Mouse (Mus musculus): ENCODE data around the gene Sorcs2. TPM values are rescaled to one million over a fixed set of nuclear protein-coding genes. Genes with fewer than 3 reads are reported as not detected.

Gene Sorcs2
- total RNA-seq (2017), result 0.85 to 4.7 TPM (median 1.4 TPM) in 3 replicates

DNA sequence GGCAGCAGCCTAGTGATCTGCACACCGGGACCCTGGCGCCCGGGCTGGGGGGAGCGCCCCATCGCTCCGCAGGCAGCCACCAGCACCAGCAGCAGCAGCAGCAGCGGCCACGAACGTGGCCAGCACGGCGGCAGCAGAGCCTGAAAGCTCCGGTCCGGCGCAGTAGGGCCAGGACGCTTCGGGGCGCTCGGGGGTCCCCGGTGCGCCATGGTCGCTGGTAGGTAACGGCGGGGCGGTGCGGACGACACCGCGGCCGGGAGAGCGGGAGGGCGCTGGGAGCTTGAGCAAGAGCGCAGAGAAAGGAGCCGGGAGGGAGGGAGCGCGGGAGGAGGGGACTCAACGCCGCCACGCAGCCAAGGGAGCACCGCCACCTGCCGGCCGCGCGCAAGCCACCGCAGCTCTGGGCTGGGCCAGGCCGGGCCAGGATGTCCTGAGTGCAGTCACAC, at the start of gene Sorcs2:
Gene Sorcs2 (minus strand): TSS at position 303 of the 446 bp plus-strand sequence.
- no peak for ATAC-seq (replicated peaks; ENCODE audit: insufficient number of reproducible peaks, low FRiP score, low TSS enrichment, poor library complexity, severe bottlenecking)

DNA sequence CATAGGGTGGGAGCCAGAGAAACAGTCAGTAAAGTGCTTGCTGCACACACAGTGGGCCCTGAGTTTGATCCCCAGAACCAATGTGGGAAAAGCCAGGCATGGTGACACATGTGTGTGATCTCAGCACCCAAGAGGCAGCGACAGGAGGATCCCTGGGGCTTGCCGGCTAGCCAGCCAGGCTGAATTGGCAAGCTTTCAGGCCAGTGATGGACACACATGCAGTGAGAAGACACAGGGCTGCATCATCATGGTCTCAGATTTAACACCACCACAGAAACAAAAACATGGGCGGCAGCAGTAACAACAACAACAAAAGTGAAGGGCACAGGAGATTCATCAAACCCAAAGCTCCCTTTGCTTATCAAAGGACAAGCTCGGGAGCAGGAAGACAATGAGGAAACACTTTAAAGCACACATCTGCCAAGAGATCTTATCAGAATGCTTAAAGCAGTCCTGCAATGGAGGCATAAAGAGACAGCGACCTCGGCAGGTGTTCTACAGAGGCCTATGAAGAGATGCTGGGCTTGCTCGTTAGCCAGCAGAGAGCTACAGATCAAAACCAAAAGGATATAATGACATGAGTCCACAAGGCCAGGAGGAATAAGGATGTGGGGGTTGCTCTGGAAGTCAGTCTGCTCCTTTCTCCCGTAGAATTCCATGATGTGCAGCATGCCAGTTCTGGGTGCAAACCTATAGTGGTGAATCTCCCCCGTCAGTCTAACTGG, 48.4 kb upstream of the Sorcs2 start:
- ATAC-seq (replicated peaks; ENCODE audit: insufficient number of reproducible peaks, low FRiP score, low TSS enrichment, poor library complexity, severe bottlenecking), result no peak

DNA sequence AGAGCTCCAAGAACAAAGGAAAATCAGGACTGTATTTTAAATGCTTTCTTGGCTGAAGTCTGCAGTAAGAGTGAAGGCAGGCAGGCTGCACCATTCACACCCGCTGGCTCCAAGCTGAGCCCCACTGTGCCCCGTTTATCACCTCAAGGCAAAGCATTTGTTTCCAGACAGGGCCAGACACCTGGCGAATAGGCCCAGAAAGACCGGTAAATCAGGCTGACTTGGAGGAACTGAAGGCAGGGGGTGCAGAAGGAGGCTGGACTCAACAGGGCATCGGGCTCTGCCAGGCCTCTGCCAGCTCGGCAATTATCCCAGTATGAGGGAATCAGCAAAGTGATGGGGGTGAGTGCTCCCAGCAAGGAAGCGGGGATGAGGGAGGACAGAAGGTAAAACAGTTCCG, 47.1 kb upstream of the Sorcs2 start:
- ATAC-seq (replicated peaks; ENCODE audit: insufficient number of reproducible peaks, low FRiP score, low TSS enrichment, poor library complexity, severe bottlenecking), result no peak

DNA sequence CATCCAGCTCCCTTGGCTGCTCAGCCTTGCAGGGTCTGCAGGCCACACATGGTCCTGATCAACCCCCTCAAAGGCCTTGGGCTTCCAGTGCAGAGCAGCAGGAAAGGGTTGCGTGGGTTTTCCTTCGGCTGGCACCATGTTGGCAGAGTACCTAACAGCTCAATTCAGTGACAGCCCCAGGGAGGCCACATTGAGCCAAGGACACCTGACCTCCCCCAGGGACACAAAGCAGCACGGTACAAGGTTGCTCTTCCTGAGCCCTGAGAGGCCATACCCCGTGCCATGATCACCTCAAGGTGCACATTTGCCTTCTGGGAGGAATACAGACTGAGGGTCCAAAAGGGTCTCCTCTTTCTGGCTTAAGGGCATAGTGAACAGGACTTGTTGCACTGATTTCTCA, 46.7 kb upstream of the Sorcs2 start:
- ATAC-seq (replicated peaks; ENCODE audit: insufficient number of reproducible peaks, low FRiP score, low TSS enrichment, poor library complexity, severe bottlenecking), result no peak

DNA sequence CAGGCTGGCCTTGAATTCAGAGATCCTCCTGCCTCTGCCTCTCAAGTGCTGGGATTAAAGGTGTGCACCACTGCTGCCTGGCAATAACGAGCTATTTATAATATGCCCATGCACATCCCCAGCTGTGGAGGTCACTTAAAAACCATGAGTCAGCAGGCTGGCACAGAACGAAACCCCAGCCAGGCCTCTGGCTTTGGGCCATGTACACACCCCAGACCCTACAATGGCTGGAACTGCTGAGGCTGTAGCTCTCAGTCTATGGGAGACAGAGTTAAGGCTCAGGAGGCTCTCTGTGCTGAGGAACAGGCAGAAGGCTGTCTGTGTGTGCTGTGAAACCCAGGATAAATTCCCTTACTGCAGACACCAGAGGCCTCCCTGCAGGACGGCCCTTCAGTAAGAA, 42.8 kb upstream of the Sorcs2 start:
- ATAC-seq (replicated peaks; ENCODE audit: insufficient number of reproducible peaks, low FRiP score, low TSS enrichment, poor library complexity, severe bottlenecking), result no peak

DNA sequence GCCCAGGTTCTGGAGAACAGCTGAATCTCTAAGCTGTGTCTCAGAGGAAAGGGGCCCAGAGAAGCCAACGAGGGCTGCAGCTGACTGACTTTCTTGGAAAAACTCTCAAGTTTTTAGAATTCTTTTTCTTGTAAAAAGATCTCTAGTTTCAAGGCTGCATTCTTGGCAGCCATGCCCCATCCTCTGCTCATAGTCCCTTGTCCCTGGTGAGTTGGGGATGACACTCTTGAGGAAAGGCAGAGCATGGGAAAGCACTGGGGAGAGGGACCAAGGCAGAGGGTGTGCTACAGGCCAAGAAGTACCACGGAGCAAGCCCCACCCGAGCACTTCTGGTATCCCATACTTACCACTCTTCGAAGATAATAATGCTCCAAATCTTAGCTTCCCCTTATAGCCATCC, 38.9 kb upstream of the Sorcs2 start:
- no peak for ATAC-seq (replicated peaks; ENCODE audit: insufficient number of reproducible peaks, low FRiP score, low TSS enrichment, poor library complexity, severe bottlenecking)

DNA sequence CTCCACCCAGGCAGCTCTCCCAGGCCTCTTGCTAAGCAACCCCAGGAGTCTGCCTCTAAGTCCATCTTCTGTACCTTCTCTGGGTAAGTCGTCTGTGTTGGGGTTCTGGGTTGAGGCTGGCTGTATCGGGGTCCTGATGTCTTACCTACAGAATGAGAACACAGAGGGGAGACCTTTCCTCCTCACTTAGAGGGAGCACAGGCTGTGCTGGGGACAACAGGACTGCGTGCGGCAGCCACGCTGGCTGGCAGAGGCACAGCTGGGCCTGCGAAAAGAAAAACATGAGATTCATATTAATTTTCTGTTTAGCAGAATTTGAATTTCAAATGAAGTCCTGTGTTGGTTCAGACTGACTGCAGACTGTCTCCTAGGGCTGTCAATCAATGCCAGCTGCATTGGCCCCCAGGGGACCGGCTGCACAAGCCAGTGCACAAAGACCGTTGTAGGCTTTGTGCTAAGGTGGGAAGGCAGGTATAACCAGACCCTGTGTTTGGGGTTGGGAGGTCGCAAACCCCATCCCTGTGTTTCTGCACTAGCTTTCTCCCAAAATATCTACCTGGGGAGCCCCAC, 36.5 kb upstream of the Sorcs2 start:
- ATAC-seq (replicated peaks; ENCODE audit: insufficient number of reproducible peaks, low FRiP score, low TSS enrichment, poor library complexity, severe bottlenecking), result no peak

DNA sequence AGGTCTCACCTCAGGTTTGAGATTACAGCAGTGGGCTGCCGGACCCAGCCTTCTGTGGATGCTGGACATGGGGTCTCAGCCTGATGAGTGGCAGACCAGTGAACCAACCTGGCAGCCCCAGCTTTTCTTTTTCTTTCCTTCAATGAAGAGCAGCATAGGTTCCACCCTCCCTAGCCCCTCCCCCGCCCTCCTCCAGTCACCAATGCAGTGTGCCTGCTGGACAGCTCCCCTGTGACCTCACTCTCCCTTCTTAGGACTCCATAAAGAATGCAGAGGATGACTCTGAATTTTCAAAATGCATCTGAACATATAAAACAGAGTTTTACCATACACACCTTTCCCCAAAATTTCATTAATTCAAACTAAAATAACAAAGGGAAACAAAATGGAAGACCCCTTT, 33.8 kb upstream of the Sorcs2 start:
- ATAC-seq (replicated peaks; ENCODE audit: insufficient number of reproducible peaks, low FRiP score, low TSS enrichment, poor library complexity, severe bottlenecking), result no peak

DNA sequence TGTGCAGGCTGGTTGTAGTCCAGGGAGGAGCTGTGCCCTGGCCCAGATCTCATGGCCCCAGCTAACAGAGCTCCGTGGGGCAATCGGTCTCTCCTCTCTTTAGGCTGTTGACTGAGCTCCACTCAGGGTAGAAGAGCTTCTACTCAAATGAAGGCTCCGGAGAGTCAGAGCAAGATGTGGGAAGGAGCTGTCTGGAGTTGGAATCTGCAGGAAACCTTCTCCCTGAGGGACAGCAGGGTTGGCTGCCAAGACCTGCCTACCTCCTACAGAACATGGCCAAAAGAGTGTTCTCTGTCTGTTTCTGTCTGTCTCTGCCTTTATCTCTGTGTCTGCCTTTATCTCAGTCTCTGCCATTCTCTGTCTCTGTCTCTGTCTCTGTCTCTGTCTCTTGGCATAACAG, 31.6 kb upstream of the Sorcs2 start:
- ATAC-seq (replicated peaks; ENCODE audit: insufficient number of reproducible peaks, low FRiP score, low TSS enrichment, poor library complexity, severe bottlenecking), result no peak

DNA sequence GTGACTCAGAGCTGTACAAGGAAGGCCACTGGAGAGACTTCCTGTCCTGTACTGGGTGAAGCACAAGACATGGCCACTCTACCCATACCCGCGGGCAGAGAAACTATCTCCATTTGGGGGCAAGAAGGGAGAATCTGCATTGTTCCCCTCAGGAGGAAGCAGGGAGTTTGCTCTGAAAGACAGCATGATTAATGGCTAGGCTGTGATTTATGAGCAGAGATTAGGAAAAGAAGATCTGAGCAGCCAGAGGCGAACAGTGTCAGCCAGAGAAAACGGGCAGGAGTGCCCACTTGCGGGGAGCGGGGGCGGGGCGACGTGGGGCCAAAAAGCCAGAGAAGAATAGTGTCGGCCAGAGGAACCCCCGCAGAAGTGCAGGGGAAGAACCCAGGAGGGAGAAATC, 29.9 kb upstream of the Sorcs2 start:
- ATAC-seq (replicated peaks; ENCODE audit: insufficient number of reproducible peaks, low FRiP score, low TSS enrichment, poor library complexity, severe bottlenecking), result no peak

DNA sequence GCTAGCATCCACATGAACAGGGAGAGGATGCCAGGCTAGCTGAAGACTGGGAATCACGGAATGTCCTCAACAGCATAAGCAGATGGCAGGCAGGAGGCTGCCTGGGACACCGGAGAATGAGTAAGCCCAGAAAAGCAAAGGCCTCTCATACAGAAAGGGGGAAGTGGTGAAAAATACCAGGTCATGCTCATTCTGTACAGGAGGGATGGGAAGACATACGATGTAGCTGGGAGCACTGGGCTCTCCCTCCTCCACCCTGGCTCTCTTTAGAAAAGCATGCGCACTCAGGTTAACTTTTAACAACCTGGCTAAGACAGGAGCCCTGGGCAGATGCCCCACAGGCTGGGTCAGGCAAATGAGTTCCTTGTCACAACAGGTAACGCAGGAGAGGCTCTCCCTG, 28.5 kb upstream of the Sorcs2 start:
- no peak for ATAC-seq (replicated peaks; ENCODE audit: insufficient number of reproducible peaks, low FRiP score, low TSS enrichment, poor library complexity, severe bottlenecking)

DNA sequence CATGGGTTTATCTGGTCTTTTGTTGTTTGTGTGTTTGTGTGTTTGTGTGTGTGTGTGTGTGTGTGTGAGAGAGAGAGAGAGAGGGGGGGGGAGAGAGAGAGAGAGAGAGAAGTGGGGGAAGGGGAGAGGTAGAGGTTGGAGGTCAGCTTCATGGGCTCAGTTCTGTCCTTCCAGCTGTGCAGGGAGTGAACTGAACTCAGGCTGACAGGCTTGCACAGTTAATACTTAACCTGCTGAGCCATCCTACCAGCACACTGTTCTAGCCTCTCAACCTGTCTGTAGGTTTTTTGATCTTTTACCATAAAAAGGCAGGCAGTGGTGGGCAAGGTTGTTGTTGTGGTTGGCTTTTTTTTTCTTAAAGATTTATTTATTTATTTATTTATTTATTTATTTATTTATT, 26.7 kb upstream of the Sorcs2 start:
- no peak for ATAC-seq (replicated peaks; ENCODE audit: insufficient number of reproducible peaks, low FRiP score, low TSS enrichment, poor library complexity, severe bottlenecking)

DNA sequence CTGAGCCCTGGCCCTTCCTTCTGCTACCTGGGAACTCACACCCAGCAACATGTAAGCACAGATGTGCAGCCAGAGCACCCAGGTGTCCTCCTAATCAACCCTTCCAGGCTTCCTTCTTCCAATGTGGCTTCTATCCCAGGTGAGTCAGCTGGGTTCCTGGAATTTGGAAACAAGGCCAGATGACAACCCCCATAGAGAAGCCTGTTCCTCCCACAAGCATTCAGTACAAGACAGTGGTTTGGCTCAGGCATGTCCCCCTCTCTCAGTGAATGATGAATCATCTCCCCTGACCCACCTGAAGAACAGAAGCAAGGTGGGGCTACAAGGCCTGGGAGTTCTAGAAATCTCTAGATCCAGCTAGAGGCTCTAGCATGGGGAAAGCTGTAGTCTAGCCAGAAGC, 24.8 kb upstream of the Sorcs2 start:
- ATAC-seq (replicated peaks; ENCODE audit: insufficient number of reproducible peaks, low FRiP score, low TSS enrichment, poor library complexity, severe bottlenecking), result no peak

DNA sequence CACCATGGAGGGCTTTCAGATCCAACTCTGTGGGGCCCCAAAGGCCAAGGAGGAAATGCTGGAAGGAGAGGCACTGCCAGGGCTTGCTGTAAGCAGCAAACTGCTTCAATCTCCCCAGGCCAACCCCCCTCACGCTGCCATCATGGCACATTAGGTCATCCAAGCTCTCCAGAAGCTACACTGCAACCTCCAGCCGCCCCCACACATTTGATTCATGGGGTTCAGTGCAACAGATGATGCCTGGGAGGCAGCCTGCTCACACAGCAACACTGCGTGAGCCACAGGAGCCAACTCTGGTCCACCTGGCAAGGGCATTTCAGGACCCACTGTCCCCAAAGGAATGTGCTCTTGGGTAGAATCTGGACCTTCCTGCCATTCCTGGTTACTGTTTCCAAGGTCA, 21.9 kb upstream of the Sorcs2 start:
- no peak for ATAC-seq (replicated peaks; ENCODE audit: insufficient number of reproducible peaks, low FRiP score, low TSS enrichment, poor library complexity, severe bottlenecking)

DNA sequence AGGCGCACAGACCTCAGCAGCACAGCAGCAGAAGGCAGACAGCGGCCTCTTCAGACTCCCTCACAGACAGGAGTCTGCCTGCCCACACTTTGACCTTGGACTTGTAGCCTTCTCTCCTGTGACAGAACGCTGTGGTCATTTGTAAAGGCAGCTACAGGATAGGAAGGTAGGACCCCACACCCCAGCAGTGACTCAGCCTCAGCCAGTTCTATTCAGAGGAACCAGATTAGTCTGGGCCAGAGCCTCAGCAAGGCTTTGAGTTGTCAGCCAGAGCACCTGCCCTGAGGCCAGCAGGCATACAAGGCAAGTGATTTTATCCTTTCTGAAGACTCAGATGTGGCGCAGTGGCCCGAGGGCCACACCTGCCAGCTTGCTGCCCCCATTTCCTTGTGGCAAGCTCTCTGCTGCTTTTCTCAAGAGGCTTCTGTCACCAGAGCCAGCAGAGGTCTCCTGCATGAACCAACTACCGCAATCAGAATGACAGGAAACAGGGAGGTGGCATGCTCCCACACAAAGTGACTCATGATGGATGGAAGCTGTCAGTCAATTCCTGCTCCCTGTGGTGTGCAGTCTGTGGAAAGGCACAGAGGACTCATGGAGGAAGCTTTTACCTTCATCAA, 16.9 kb upstream of the Sorcs2 start:
- ATAC-seq (replicated peaks; ENCODE audit: insufficient number of reproducible peaks, low FRiP score, low TSS enrichment, poor library complexity, severe bottlenecking), result no peak

DNA sequence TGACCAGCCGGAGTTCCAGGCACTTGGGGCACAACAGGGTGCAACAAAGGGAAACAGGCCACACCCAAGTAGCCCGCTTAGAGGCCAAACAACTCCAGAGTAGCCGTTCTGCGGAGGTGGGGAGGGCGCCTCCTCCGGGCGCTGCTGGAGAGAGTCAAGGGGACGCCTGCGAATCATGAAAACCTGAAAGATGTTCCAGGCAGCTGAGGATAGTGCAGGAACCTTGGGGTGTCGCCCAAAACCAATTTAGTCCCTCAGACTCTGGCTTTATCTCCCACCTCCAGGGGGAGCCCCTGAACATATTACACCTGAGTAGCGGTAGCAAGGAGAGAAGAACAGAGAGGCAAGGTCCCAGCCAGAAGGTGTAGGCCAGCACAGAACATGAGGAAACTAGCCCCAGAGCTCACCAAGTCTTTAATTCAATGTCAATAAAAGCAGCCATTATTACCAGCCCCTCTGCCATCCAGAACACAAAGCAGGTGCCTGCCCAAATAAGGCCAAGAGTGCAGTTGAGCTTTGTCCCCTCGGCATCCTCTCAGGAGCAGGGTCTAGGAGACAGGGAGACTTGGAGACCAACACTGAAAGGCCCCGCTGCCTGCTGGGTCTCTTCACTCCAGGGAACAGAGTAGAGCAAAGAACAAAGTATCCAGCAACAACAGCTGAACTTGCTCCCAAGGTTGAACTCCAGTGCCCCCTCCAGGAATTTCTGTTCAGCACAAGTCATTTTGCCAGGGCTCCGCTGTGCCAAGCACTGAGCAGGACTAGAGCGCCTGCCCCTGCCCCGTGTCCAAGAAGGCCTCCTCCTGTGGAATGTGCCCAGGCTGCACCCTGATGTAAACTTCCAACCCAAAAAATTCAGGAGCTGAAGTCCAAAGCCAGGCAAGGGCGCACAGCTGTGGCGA, 775 bp upstream of the Sorcs2 start:
- ATAC-seq (replicated peaks; ENCODE audit: insufficient number of reproducible peaks, low FRiP score, low TSS enrichment, poor library complexity, severe bottlenecking), result no peak

DNA sequence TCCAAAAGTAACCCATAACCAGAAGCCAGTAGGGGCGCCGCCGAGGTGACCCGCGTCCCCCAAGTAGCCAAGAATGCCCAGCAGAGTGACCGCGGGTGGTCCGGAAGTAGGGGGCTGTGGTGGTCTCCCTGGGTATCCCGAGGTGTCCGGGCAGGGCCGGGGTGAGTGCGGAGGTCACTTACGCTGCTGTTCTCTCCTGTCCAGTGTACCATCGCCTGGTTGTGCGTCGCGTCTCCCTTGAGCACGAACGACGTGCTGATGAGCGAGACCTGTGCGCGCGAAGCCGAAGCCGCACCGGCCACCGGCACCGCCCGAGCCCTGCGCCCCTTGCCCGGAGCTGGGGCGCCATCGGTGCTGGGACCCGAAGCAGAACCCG, 567 bp downstream of the Sorcs2 start:
- ATAC-seq (replicated peaks; ENCODE audit: insufficient number of reproducible peaks, low FRiP score, low TSS enrichment, poor library complexity, severe bottlenecking), result no peak

DNA sequence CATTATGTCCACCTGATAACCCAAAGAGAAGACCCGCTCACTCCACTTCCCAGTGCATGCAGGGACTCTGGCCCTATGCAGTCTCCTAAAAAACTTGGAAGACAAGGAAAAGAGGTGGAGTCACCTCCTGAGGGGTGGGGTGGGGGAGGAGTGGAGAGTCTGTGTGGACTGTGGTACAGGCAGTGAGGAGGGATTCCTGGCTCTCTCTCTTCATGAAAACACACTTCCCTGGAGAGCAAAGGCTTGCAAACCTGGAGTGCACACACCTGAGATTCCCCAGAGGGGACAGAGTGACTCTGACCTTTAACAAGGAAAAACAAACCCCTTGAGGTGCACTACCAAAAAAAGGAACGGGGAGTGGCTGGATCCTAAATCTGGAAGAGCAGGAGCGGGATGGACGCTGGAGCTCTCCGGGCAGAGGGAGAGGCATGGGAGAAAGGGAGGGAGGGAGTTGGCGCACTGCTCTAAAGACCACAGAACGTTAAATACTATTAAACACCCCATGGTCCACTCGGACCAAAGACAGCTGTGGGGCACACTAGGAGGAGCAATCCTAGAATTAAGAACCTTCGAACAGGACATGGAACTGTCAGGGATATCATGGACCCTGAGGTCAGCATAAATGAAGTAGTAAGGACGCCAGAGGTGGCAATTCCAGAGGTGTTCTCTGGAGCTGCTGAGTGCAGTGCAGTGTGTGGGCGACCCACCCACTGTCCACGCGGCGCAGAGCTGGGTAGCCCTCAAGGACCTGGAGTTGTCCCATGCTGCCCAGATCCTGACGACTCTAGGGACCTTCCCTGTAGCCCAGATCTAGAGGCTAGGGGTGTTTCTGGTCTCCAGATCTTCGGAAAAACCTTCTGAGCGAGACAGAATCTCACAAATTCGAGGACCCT, 1.2 kb downstream of the Sorcs2 start:
- ATAC-seq (replicated peaks; ENCODE audit: insufficient number of reproducible peaks, low FRiP score, low TSS enrichment, poor library complexity, severe bottlenecking), result no peak

Measured in monocyte, adult 5-6 weeks (primary cell).